Mouse (Mus musculus) adrenal gland (tissue): ENCODE measurements at regions not wholly inside any gene's neighbourhood (a gene's known extent, or its start where the extent isn't known, plus 50 kb on each side); places are given as distances from the start of the nearest gene placed in this dataset.

ENCODE experiments used
- intact Hi-C: fragments of 180-260 bp; cut with DNase I; formaldehyde crosslinking; loops from one replicate; pipeline ENCODE4 v1.15.1; 2025

DNA sequence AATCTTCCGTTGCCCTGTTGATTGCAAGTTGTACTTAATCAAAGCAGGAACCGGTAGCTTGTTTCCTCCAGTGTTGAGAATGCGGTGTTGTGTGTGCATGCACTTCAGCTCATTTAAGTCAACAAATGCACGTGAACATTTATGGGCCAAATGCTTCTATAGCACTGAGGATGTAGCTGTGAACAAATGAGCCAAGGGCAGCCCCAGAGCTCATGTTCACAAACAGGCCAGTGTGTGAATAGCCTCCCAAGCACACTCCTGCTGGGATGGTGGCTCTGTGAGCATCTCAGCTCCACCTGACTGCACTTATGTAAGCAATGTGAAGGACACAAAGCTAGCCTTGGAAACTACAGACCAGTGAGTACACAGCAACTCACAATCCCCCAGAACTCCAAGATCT, 183.9 kb upstream of the Sox2 start:
- intact Hi-C loops, result no loop called here

DNA sequence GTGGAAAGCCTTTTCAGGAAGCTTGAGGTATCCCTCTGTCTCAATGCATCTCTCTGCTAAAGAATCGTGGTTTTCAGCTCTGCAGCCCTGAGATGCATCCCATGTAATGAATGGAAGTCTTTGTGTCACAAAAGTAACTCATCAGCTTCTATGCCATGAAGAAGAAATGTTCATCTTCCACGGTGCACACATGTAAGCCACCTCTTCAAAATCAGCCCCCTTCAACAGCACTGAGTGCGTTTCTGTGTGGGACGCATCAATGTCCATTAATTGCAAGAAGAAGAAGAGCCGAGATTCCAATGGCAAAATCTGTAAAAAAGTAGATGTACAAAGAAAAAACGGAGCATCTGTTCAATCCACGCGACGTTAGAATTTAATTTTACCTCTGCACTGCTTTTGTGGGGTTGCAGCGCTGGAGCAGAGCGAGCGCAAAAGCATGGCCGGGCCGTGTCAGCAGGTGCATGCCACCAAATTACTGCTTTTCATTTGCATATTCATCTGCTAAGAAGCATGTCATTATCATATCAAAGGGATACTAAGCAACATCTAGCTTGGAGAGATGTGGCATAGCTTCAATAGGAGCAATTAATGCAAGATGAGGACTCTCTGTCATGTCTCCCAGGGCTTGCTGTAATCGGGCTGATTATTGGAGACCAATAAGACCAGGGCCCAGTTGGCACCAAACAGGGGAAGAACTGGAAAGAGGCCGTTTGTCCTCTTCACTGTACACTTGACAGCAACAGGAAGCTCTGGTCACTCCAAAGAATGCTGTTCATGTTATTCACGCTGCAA, 185.0 kb upstream of the Sox2 start:
- intact Hi-C loops, result no loop called here

DNA sequence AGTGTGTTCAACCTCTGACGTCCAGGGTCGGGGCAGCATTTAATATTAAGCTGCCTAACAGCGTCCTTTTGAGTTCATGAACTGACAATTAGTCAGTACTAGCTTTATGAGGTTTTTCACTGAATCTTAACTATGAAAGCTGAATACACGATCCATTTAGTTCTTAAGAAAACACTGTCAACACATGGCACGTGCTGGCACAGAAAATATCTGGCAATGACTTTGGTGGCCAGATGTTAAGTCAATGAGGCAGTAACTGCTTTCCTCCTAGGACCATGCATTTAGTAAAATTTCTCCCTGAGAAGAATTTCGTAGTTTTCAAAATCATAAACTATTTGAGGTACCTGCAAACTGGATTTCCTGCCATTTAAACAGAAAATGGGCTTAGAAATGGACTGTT, 191.4 kb upstream of the Sox2 start:
- intact Hi-C loops, result no loop called here

- intact Hi-C loops, result no loop called here
Observed at GRCm38 (mm10) chr3:34457821-34458220, 192.4 kb upstream of the Sox2 start.

GRCm38 (mm10) chr3:34456488-34457433, 193.4 kb upstream of the Sox2 start:
- intact Hi-C loops, result no loop called here

- intact Hi-C loops, result no loop called here
Observed at GRCm38 (mm10) chr3:34454026-34454624, 196.1 kb upstream of the Sox2 start.

DNA sequence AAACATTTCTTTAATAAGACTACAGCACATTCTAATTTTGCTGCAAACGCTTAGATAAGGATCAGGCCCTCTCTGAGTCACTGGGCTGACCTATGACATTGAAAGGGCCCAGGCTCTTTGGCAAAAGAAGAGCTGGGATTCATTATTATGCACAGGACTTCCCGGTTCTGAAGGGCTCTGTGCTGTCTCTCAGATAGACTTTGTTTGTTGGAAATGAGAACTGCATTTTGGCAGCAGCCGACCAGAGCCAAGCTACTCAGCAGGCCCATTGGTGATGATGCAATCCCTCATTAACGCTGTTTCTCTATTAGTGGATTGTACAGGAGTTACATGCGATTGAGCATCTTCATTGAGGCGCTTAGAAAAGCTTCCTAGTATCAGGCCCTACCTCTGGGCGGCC, 204.9 kb upstream of the Sox2 start:
- intact Hi-C loops, result no loop called here

GRCm38 (mm10) chr3:34444802-34445201, 205.4 kb upstream of the Sox2 start:
- intact Hi-C loops, result no loop called here

- intact Hi-C loops, result no loop called here
Observed at GRCm38 (mm10) chr3:34443731-34444628, 206.2 kb upstream of the Sox2 start.

DNA sequence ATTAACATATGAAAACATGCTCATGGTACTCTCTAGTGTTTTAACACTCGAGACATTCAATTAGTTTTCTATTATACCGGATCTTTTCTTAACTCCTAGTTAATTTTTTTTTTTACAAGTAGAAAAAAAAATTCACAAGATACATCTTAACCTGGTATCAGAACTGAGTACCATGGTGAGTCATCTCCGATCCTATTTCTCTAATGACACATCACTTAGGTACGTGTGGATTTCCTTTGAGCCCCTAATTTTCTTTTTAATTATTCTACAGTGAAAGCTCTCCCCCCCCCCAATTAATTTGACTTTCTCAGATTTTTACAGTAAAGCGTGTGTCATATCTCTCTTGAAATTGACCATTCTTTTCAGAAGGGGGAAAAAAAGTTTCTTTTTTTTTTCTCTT, 206.9 kb upstream of the Sox2 start:
- intact Hi-C loops, result no loop called here

DNA sequence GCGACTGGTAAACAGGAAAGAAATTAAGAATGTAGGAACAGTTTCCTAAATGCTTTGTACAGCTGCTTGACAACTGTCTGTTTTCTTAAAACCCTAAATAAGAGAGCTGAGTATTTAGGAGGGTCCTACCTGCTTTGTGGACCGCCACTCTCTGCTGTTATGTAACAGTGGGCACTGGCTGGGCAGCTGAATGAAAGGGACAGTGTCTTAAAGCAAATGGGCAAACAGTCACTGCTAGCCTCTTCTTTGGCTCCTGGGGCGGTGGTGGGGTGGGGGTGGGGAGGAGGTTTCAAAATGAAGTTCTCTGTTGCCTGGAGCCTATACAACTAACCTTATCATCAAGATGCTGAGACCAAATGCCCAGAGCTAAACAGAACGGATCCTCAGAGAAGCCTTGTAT, 208.4 kb upstream of the Sox2 start:
- intact Hi-C loops, result no loop called here

GRCm38 (mm10) chr3:34441266-34441665, 208.9 kb upstream of the Sox2 start:
- intact Hi-C loops, result no loop called here

DNA sequence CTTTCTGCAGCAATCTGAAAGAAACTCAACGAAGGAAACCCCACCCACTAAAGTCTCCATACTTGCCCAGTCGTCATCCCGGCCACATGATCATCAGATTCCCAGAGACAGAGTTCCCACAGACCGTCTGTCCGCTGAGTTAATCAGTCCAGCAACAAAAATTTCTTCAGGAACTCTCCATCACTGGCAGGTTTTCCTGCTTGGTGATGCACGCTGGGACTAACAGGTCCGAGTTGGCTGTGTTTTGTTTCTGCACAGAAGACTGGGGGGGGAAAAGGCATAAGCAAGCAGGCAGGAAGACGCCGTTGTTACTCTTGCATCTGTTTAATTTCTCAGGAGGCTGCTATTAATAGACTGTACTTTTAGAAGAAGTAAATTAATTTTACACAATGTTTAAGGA, 215.3 kb upstream of the Sox2 start:
- intact Hi-C loops, result no loop called here

DNA sequence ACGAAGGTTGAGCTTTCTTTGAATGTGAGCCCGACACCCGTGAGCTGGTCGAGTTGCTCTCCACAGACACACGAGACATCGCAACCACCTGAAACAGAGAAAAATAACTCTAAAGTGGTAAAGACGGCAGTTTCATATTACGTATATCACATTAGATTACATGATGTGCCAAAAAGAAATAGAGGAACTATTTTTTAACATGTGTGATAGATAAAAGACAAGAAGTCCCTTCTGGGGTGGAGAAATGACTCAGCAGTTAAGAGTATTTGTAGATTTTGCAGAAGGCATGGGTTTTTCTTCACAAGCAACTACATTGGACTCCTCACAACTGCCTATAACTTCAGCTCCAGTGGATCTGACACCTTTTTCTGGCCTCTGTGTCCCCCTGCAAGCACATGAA, 222.2 kb upstream of the Sox2 start:
- intact Hi-C loops, result no loop called here

- intact Hi-C loops, result no loop called here
Observed at GRCm38 (mm10) chr3:34427495-34427894, 222.7 kb upstream of the Sox2 start.

DNA sequence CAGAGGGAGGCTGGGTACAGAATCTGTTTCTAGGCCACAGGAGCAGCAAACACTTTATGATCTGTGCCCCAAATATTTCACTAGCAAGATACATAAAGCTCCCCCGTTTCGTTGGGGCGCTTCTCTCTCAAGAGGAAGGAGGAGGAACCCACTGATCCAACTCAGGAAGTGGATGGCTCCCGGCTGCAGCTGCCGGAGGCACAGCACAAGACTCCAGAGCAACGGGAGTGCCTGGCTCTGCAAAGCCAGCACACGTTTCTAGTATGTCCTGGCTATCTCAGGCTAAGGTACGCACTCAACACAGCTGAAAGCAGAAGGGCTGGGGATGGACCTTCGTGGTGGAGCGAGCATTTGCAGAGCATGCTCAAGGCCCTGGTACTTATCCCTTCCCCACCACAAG, 223.2 kb upstream of the Sox2 start:
- intact Hi-C loops, result no loop called here

- intact Hi-C loops, result no loop called here
Observed at GRCm38 (mm10) chr3:34411915-34412306, 238.3 kb upstream of the Sox2 start.

DNA sequence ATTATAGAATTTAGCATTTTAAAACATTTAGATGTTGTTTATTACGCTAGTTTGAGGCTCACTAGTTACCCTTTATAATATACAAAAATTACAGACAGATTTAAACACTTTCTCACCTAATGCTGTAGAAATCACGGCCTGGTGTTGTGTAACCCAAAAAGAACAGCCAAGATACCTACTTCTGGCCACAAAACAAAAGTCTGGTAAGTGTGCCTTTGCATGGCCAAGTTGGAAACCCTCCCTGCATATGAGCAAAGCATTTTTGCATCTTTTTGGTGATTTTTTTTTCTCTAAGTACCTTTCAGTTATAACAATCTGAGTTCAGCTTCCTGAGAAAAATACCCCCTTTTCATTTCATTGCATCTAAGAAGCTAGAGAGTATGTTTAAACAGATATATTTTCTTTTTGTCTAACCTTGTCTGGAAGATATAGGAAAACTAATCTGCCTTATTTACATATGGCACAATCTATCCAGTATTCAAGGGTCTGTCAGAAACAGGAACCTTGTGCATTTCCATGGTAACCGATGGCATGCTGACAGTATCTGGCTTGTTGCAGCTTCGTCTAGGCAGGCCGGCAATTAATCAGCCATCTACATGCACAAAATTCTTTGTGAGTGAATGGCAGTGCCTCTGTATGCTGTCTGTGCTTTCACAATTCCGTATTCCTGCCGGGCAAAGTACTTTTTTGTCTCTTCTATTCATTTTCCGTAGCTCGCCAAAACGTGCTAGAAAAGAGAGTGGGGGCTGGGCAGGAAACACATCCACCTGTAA, 238.9 kb upstream of the Sox2 start:
- intact Hi-C loops, result no loop called here

- intact Hi-C loops, result no loop called here
Observed at GRCm38 (mm10) chr3:34403586-34403985, 246.6 kb upstream of the Sox2 start.

- intact Hi-C loops, result no loop called here
Observed at GRCm38 (mm10) chr3:34391275-34391674, 258.9 kb upstream of the Sox2 start.
